Mouse (Mus musculus): ENCODE measurements around the gene Dennd2c. TPM values are rescaled to one million over a fixed set of nuclear protein-coding genes. Genes with fewer than 3 reads are reported as not detected.

Dennd2c gene
- polyA plus RNA-seq (2017; shearing (Covaris generic)), result 1.4 TPM

GRCm38 (mm10) chr3:103102454-103103390 lies at the start of gene Dennd2c:
TSS of gene Dennd2c (plus strand) at chr3:103102604.

GRCm38 (mm10) chr3:103058207-103059157 lies 43.9 kb upstream of the Dennd2c start, which contains the start of gene Nras:
TSS of gene Nras (plus strand) at chr3:103058285.

GRCm38 (mm10) chr3:103073771-103074170 lies 28.6 kb upstream of the Dennd2c start, which contains the start of gene Ampd1:
TSS of gene Ampd1 (plus strand) at chr3:103074014.

GRCm38 (mm10) chr3:103171505-103172267 lies 69.3 kb downstream of the Dennd2c start, which contains the start of gene Bcas2:
TSS of gene Bcas2 (plus strand) at chr3:103171655.

Other genes starting within 250 kb of the Dennd2c start
- gene Sycp1, start 166.5 kb upstream of the Dennd2c start, polyA plus RNA-seq (2017; shearing (Covaris generic)), result not detected
- not detected for gene Nr1h5, start 138.5 kb upstream of the Dennd2c start, polyA plus RNA-seq (2017; shearing (Covaris generic))
- 54.0 TPM for gene Sike1, start 106.9 kb upstream of the Dennd2c start, polyA plus RNA-seq (2017; shearing (Covaris generic))
- 350 TPM for gene Csde1, start 82.2 kb upstream of the Dennd2c start, polyA plus RNA-seq (2017; shearing (Covaris generic))
- 64.1 TPM for gene Nras, start 44.3 kb upstream of the Dennd2c start, polyA plus RNA-seq (2017; shearing (Covaris generic))
- 3.3 TPM for gene Ampd1, start 28.6 kb upstream of the Dennd2c start, polyA plus RNA-seq (2017; shearing (Covaris generic))
- gene Bcas2, start 69.1 kb downstream of the Dennd2c start, polyA plus RNA-seq (2017; shearing (Covaris generic)), result 166 TPM
- gene Trim33, start 176.7 kb downstream of the Dennd2c start, polyA plus RNA-seq (2017; shearing (Covaris generic)), result 21.3 TPM